Comparison of ENCODE assay signal across 11 mouse cellular contexts in the genomic region with DNA sequence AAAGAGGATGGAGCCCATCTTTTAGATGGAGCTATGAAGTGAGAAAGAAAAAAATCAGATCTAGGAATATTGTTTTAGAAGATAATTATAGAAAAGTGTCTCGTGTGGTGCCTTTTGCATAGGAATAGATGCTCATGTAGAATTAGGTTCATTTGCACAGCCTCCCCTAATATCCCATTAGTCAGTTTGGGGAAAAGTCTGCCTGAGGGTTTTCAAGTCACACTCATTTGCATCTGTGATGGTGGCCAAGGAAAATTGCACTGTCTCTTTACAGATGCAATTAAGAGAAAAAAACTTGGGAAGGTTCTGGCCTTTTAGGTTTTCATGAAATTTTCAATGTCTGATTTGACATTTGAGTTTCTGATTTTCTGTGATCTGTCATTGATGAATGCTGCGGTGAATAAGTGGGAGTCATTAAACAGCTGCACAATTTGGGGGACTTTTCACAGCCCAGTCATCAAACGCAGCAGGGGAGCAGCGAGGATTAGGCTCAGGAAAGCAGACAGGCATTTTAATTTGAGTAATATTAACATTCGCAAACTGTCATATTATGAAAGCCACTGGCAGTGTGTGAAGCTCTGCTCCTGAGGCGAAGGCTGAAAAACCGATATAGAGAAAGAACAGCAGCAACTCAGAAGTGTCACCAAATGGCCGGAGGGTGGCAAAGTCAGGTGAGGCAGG.
DNase-seq lines count a peak whose midpoint lies in the region; ATAC-seq and TF ChIP-seq lines count a peak whose summit lies in the region.
"Had no signal": no experiment of that assay in that cellular context is flagged by ENCODE, and none has a peak within 500 bp of the region (broad histone marks: within the 10 kb centered on the region; RNA-seq: fewer than 3 reads in every experiment).

No protein-coding gene starts in this region.

- H3K4me1 ChIP-seq in forebrain, embryonic 16.5 days (replicated peaks; ENCODE audit: control insufficient read depth, insufficient read depth, low read length), result no peaks in the 10 kb centered on the region
- H3K4me1 ChIP-seq in midbrain, postnatal 0 days (ENCODE audit: insufficient read depth, low read length), result no peaks in the 10 kb centered on the region; the same call in 1 of the 2 replicates
- no peaks in the 10 kb centered on the region for H3K4me1 ChIP-seq in liver, embryonic 11.5 days (replicated peaks; ENCODE audit: control insufficient read depth, insufficient read depth, low read length)
- H3K4me1 ChIP-seq: kidney, embryonic 15.5 days; liver, embryonic 13.5 days had no signal

- no peak overlapping the region for H3K9ac ChIP-seq in forebrain, embryonic 16.5 days (replicated peaks; ENCODE audit: low read depth, low read length)
- no peak overlapping the region for H3K9ac ChIP-seq in midbrain, postnatal 0 days (replicated peaks; ENCODE audit: low read length, poor library complexity, severe bottlenecking)
- no peak overlapping the region for H3K9ac ChIP-seq in liver, embryonic 11.5 days (ENCODE audit: low read depth, low read length)
- H3K9ac ChIP-seq: kidney, embryonic 15.5 days; liver, embryonic 13.5 days had no signal

- WGBS in forebrain, embryonic 16.5 days, result 13% methylated on average over 8 of the region's 8 CpGs
- WGBS in midbrain, postnatal 0 days, result 27% methylated on average over 8 of the region's 8 CpGs
- WGBS in liver, embryonic 11.5 days, result 69% methylated on average over 8 of the region's 8 CpGs

- ATAC-seq in forebrain, embryonic 16.5 days, result peak; percentile 89
- ATAC-seq in midbrain, postnatal 0 days (ENCODE audit: low FRiP score), result 0 out of 2 replicates have a peak, but pooled peaks have one; percentile 27
- ATAC-seq in megakaryocyte progenitor cell, adult 5-6 weeks (replicated peaks; ENCODE audit: poor library complexity), result no peak
- no peak for ATAC-seq in liver, embryonic 11.5 days (replicated peaks; ENCODE audit: low FRiP score)

- H3K27me3 ChIP-seq in forebrain, embryonic 16.5 days (replicated peaks; ENCODE audit: control insufficient read depth, insufficient read depth, low read length), result no peaks in the 10 kb centered on the region
- H3K27me3 ChIP-seq in midbrain, postnatal 0 days (ENCODE audit: insufficient read depth, low read length), result no peaks in the 10 kb centered on the region
- H3K27me3 ChIP-seq in liver, embryonic 11.5 days (replicated peaks; ENCODE audit: control insufficient read depth, insufficient read depth, low read length), result no peaks in the 10 kb centered on the region
- H3K27me3 ChIP-seq: kidney, embryonic 15.5 days; liver, embryonic 13.5 days had no signal

- TF ChIP-seq POLR2A in brain, embryonic 14.5 days (IDR thresholded peaks at IDR 0.05; ENCODE audit: borderline replicate concordance, extremely low read depth, insufficient read depth, insufficient read length, poor library complexity, severe bottlenecking), result no peak

- no peaks in the 10 kb centered on the region for H3K36me3 ChIP-seq in forebrain, embryonic 16.5 days (ENCODE audit: control insufficient read depth, insufficient read depth)
- no peaks in the 10 kb centered on the region for H3K36me3 ChIP-seq in midbrain, postnatal 0 days (ENCODE audit: insufficient read depth, low read length)
- H3K36me3 ChIP-seq in liver, embryonic 11.5 days (ENCODE audit: control insufficient read depth, insufficient read depth, low read length), result no peaks in the 10 kb centered on the region
- H3K36me3 ChIP-seq: kidney, embryonic 15.5 days; liver, embryonic 13.5 days had no signal

- no peak for TF ChIP-seq CTCF in layer of hippocampus, adult 2 months (conservative IDR thresholded peaks at IDR 0.05)
- TF ChIP-seq CTCF in brain, embryonic 14.5 days (IDR thresholded peaks at IDR 0.05; ENCODE audit: borderline replicate concordance, extremely low read depth, insufficient read depth, insufficient read length), result no peak
- no peak for TF ChIP-seq CTCF in midbrain, postnatal 0 days (IDR thresholded peaks at IDR 0.05)

- no peak for DNase-seq in layer of hippocampus, adult 2 months (ENCODE audit: low spot score in 2 of 2)
- DNase-seq in layer of hippocampus, adult 8-10 months (ENCODE audit: low spot score in 2 of 2), result no peak
- DNase-seq in brain, embryonic 14.5 days (ENCODE audit: low read depth), result peak; percentile 92
- DNase-seq in midbrain, postnatal 0 days (ENCODE audit: low spot score), result peak; percentile 30
- DNase-seq in liver, embryonic 11.5 days (ENCODE audit: low spot score), result no peak
- DNase-seq: heart, adult 11 months; liver, embryonic 13.5 days; thymus, adult 18-20 months had no signal

- H3K4me2 ChIP-seq in forebrain, embryonic 16.5 days (ENCODE audit: low read length), result no peak overlapping the region
- 0 out of 2 replicates have a peak overlapping the region, but pooled peaks have one; percentile 7 for H3K4me2 ChIP-seq in midbrain, postnatal 0 days (ENCODE audit: low read depth, low read length, poor library complexity, severe bottlenecking)
- no peak overlapping the region for H3K4me2 ChIP-seq in liver, embryonic 11.5 days
- H3K4me2 ChIP-seq: kidney, embryonic 15.5 days; liver, embryonic 13.5 days had no signal

- peak overlapping the region; percentile 20; the same call in 1 of the 2 replicates for H3K4me3 ChIP-seq in layer of hippocampus, adult 2 months
- no peak overlapping the region for H3K4me3 ChIP-seq in forebrain, embryonic 16.5 days (replicated peaks; ENCODE audit: low read length)
- H3K4me3 ChIP-seq in midbrain, postnatal 0 days (ENCODE audit: low read depth, low read length), result no peak overlapping the region
- H3K4me3 ChIP-seq in liver, embryonic 11.5 days (ENCODE audit: low read depth, low read length), result no peak overlapping the region
- H3K4me3 ChIP-seq: kidney, embryonic 15.5 days; liver, embryonic 13.5 days had no signal

- H3K27ac ChIP-seq in layer of hippocampus, adult 2 months, result no peak overlapping the region
- H3K27ac ChIP-seq in forebrain, embryonic 16.5 days (ENCODE audit: low read length), result peak overlapping the region; percentile 11; the same call in 1 of the 2 replicates
- H3K27ac ChIP-seq in midbrain, postnatal 0 days (ENCODE audit: low read depth, low read length), result no peak overlapping the region
- H3K27ac ChIP-seq in liver, embryonic 11.5 days (ENCODE audit: low read depth, low read length), result no peak overlapping the region
- H3K27ac ChIP-seq: kidney, embryonic 15.5 days; liver, embryonic 13.5 days had no signal

- H3K9me3 ChIP-seq in forebrain, embryonic 16.5 days (ENCODE audit: control insufficient read depth, low read length), result no peaks in the 10 kb centered on the region
- no peaks in the 10 kb centered on the region for H3K9me3 ChIP-seq in midbrain, postnatal 0 days (ENCODE audit: low read length)
- H3K9me3 ChIP-seq in liver, embryonic 11.5 days (ENCODE audit: control insufficient read depth, low read length), result no peaks in the 10 kb centered on the region
- H3K9me3 ChIP-seq: kidney, embryonic 15.5 days; liver, embryonic 13.5 days had no signal

Comparison
In these comparisons a context has a peak if more than half of its experiments do, and no peak if none do; other contexts are left out.
1. DNase-seq: peak in brain, embryonic 14.5 days (single experiment) and midbrain, postnatal 0 days (single experiment); none in layer of hippocampus, adult 2 months (0 of 2), layer of hippocampus, adult 8-10 months (0 of 2) and liver, embryonic 11.5 days (single experiment).
2. ATAC-seq: peak in forebrain, embryonic 16.5 days (single experiment) and midbrain, postnatal 0 days (single experiment); none in megakaryocyte progenitor cell, adult 5-6 weeks (single experiment) and liver, embryonic 11.5 days (single experiment).